Mouse (Mus musculus): ENCODE results near the gene Thumpd1.

GRCm38 (mm10) chr7:119694926-119695325, 25.7 kb downstream of the Thumpd1 start:
- no peak for TF ChIP-seq POLR2A (IDR thresholded peaks at IDR 0.05; ENCODE audit: control insufficient read depth, low read depth, low read length)
- no peak for TF ChIP-seq CTCF (IDR thresholded peaks at IDR 0.05; ENCODE audit: control insufficient read depth, insufficient read depth, insufficient replicate concordance, low read depth, low read length)
